Mouse (Mus musculus) liver, embryonic 11.5 days (tissue): ENCODE data around the gene Perm1. TPM values are rescaled to one million over a fixed set of nuclear protein-coding genes. Genes with fewer than 3 reads are reported as not detected.
A peak's percentile ranks its signal among the peaks of the same experiment; 100 is the strongest.

ENCODE experiments used
- ATAC-seq: fragments of 200-750 bp; cut with Nextera tagmentation; replicated peaks from 2 replicates; pipeline ENCODE4 v1.8.0; 2017; ENCODE audit warnings: moderate number of reproducible peaks, mild to moderate bottlenecking, moderate TSS enrichment, moderate library complexity; ENCODE audit not compliant: low FRiP score
- DNase-seq: peaks from one replicate; pipeline ENCODE4 v3.0.0-alpha.2; 2017; ENCODE audit warnings: low spot score
- H3K27ac ChIP-seq: fragments of 300-500 bp; sonication (generic); 2 replicates; pipeline ENCODE4 v1.5.1; 2014; ENCODE audit warnings: mild to moderate bottlenecking, low read depth, low read length, control low read depth
- H3K27me3 ChIP-seq: fragments of 300-500 bp; sonication (generic); replicated peaks from 2 replicates; pipeline ENCODE4 v1.6.1; 2014; ENCODE audit warnings: low read length, mixed read lengths; ENCODE audit not compliant: control insufficient read depth, insufficient read depth
- H3K36me3 ChIP-seq: fragments of 300-500 bp; sonication (generic); 2 replicates; pipeline ENCODE4 v1.6.1; 2014; ENCODE audit warnings: mild to moderate bottlenecking, low read length, moderate library complexity, mixed read lengths; ENCODE audit not compliant: control insufficient read depth, insufficient read depth
- H3K4me1 ChIP-seq: fragments of 300-500 bp; sonication (generic); replicated peaks from 2 replicates; pipeline ENCODE4 v1.6.1; 2014; ENCODE audit warnings: low read length, mixed read lengths; ENCODE audit not compliant: control insufficient read depth, insufficient read depth
- H3K4me2 ChIP-seq: fragments of 300-500 bp; sonication (generic); 2 replicates; pipeline ENCODE4 v1.6.1; 2014; ENCODE audit warnings: mild to moderate bottlenecking, control low read depth, moderate library complexity
- H3K4me3 ChIP-seq: fragments of 300-500 bp; sonication (generic); 2 replicates; pipeline ENCODE4 v1.5.1; 2014; ENCODE audit warnings: low read depth, low read length, control low read depth
- H3K9ac ChIP-seq: fragments of 300-500 bp; sonication (generic); 2 replicates; pipeline ENCODE4 v1.6.1; 2014; ENCODE audit warnings: low read depth, low read length, control low read depth
- H3K9me3 ChIP-seq: fragments of 300-500 bp; sonication (generic); 2 replicates; pipeline ENCODE4 v1.6.1; 2016; ENCODE audit warnings: low read length, inconsistent platforms, mixed read lengths; ENCODE audit not compliant: control insufficient read depth
- WGBS: fragments of 180-500 bp; shearing (Covaris S2); extraction: QIAGEN DNeasy Blood & Tissue Kit; methylation state at CpG from one replicate; pipeline ENCODE4 v1.1.7; 2014; 5-methylcytosine and 5-hydroxymethylcytosine counted together
- polyA plus RNA-seq: library from polyadenylated mRNA; unstranded; fragments of >200 nt; fragmentation: Nextera tagmentation; extraction: Ambion mirVana; gene quantifications from 2 replicates; pipeline ENCODE4 v1.2.1, GENCODE M21; 2014

The Perm1 gene
- polyA plus RNA-seq: 0.25 TPM in 2 replicates

GRCm38 (mm10) chr4:156215649-156216048, at the start of gene Perm1:
Gene Perm1 (plus strand): TSS chr4:156215868.
- WGBS: 66% methylated on average over 4 of the region's 4 CpGs
- ATAC-seq (no peak), DNase-seq (no peak)
- H3K4me2 ChIP-seq: no peak within 1 kb of the TSS
- no peaks in the 10 kb centered on the region for H3K4me1 ChIP-seq
- H3K36me3 ChIP-seq: no peaks in the 10 kb centered on the region
- H3K9me3 ChIP-seq: no peaks in the 10 kb centered on the region
- no peak within 1 kb of the TSS for H3K27ac ChIP-seq
- no peaks in the 10 kb centered on the region; the same call in 1 of the 2 replicates for H3K27me3 ChIP-seq
- H3K9ac ChIP-seq: no peak within 1 kb of the TSS
- H3K4me3 ChIP-seq: no peak within 1 kb of the TSS

- Histone ChIP-seq H3K9me3 (peaks cover 5% of the 10 kb centered on the region), H3K9ac (no peak overlapping the region), H3K4me2 (no peak overlapping the region), H3K27me3 (no peaks in the 10 kb centered on the region), H3K4me3 (no peak overlapping the region), H3K4me1 (no peaks in the 10 kb centered on the region), H3K27ac (no peak overlapping the region), H3K36me3 (peaks cover 21% of the 10 kb centered on the region)
- 84% methylated on average over 9 of the region's 9 CpGs for WGBS
- DNase-seq (no peak), ATAC-seq (no peak)
Observed at GRCm38 (mm10) chr4:156166477-156166876, 49.2 kb upstream of the Perm1 start.

DNA sequence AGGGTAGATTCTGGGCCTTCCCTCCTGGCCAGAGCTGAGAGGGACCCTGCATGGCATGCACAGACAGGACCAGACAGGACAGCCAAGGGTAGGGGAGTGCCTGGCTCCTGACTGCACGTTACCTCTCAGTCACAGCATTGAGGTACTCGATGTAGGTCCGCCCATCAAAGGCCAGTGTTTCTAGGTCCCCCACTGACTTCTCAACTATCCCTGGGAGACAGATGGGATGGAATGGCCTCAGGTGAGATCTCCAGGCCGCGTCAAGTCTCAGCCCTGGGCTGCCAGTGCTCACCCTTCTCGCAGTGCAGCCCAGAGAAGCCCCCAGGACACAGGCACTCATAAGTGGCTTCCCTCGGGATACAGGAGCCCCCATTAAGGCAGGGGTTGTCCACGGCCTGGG, 47.1 kb upstream of the Perm1 start:
- Histone ChIP-seq H3K4me2 (no peak overlapping the region), H3K4me3 (no peak overlapping the region), H3K27me3 (no peaks in the 10 kb centered on the region), H3K9me3 (no peaks in the 10 kb centered on the region), H3K27ac (no peak overlapping the region), H3K9ac (no peak overlapping the region), H3K36me3 (peaks cover 35% of the 10 kb centered on the region), H3K4me1 (no peaks in the 10 kb centered on the region)
- 86% methylated on average over 8 of the region's 8 CpGs for WGBS
- DNase-seq: no peak
- ATAC-seq: no peak

DNA sequence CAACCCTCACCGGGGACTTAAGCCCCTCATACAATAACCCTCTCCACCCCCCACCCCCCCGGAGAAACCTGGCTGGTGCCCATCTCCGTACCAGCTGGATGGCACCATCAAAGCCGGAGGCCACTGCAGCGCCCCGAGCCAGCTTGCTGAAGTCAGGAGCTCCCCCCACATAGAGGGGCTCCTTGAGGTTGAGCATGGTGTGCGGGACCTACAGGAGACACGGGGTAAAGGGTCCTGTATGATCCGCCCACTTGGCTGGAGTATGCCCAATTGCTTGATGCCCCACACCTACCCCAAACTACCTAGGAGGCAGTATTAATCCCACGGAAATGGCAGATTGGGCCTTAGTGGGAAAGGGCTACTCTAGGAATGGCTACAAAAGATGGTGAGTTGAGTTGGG, 46.5 kb upstream of the Perm1 start:
- Histone ChIP-seq H3K9ac (no peak overlapping the region), H3K4me3 (no peak overlapping the region), H3K4me2 (no peak overlapping the region), H3K27ac (no peak overlapping the region), H3K27me3 (no peaks in the 10 kb centered on the region), H3K36me3 (peaks cover 40% of the 10 kb centered on the region), H3K4me1 (no peaks in the 10 kb centered on the region), H3K9me3 (no peaks in the 10 kb centered on the region)
- DNase-seq: no peak
- no peak for ATAC-seq
- 93% methylated on average over 10 of the region's 10 CpGs for WGBS

DNA sequence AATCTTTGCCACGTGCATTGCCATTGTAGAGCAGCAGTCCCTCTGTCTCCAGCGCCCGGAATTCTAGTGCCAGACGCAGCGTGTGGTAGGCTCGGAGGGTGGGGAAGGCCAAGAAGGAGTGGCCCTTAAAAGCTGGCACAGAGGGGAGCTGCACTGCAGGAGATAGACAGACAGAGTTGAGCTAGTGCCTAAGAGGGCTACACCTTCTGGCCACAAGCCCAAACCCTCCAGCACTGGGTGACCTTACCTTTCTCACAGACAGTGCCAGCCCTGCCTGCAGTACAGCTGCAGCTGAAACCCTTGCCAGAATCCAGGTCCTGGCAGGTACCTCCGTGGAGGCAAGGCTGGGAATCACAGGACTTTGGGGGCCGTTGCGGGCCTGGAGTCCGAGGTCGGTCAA, 43.8 kb upstream of the Perm1 start:
- no peak overlapping the region for H3K27ac ChIP-seq
- no peaks in the 10 kb centered on the region for H3K4me1 ChIP-seq
- no peak overlapping the region for H3K4me3 ChIP-seq
- H3K9me3 ChIP-seq: no peaks in the 10 kb centered on the region
- ATAC-seq (no peak), DNase-seq (no peak)
- no peaks in the 10 kb centered on the region for H3K27me3 ChIP-seq
- no peak overlapping the region for H3K9ac ChIP-seq
- H3K36me3 ChIP-seq: peaks cover 61% of the 10 kb centered on the region
- 96% methylated on average over 11 of the region's 11 CpGs for WGBS
- no peak overlapping the region for H3K4me2 ChIP-seq

DNA sequence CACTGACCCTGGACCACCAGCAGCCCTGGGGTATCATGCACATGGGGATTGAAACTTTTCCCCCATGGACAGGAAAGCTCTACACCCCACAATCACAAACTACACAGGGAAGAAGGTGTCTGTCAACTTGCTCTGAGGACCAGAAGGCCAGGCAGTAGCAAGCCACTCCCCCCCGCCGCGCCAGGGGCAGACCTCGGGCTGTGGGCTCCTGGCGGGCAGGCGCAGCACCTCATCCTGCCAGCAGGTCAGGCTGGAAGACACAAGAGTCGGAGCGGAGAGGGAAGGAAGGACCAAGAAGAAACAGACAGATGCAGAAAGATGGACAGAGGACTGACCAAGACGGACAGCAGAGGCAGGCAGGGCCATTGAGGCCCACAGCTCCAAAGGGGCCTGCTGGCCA, 38.0 kb upstream of the Perm1 start:
- Histone ChIP-seq H3K4me1 (no peaks in the 10 kb centered on the region), H3K27me3 (no peaks in the 10 kb centered on the region), H3K9ac (no peak overlapping the region), H3K4me3 (no peak overlapping the region), H3K27ac (no peak overlapping the region), H3K36me3 (peaks cover 55% of the 10 kb centered on the region), H3K9me3 (no peaks in the 10 kb centered on the region), H3K4me2 (no peak overlapping the region)
- DNase-seq (no peak), ATAC-seq (no peak)
- 92% methylated on average over 9 of the region's 9 CpGs for WGBS

DNA sequence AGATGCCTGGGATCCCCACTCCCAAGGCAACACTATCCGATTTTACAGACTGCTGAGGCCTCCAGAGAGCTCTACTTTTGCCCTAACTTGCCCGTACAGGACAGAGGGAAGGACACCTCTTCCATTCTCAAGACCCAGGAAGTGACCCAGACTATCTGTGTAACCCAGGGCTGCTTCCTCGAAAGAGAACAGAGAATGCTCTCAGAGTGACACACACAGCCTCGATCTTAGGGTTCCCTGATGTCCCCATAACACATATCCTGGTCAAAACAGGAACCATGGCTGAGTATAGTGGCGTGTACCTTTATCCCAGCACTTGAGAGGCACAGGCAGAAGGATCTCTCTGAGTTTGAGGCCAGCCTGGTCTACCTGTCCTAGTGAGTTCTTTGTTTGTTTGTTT, 31.9 kb upstream of the Perm1 start:
- DNase-seq (no peak), ATAC-seq (no peak)
- H3K9ac ChIP-seq: no peak overlapping the region
- H3K36me3 ChIP-seq: peaks cover 9% of the 10 kb centered on the region; the same call in 1 of the 2 replicates
- no peaks in the 10 kb centered on the region for H3K9me3 ChIP-seq
- 71% methylated on average over 5 of the region's 5 CpGs for WGBS
- H3K27ac ChIP-seq: no peak overlapping the region
- H3K4me1 ChIP-seq: peaks cover 44% of the 10 kb centered on the region
- H3K4me3 ChIP-seq: no peak overlapping the region
- H3K27me3 ChIP-seq: no peaks in the 10 kb centered on the region
- no peak overlapping the region for H3K4me2 ChIP-seq

- DNase-seq: no peak
- Histone ChIP-seq H3K36me3 (0 out of 2 replicates have a peak, but pooled peaks cover 3% of the 10 kb centered on the region), H3K4me3 (no peak overlapping the region), H3K27ac (no peak overlapping the region), H3K27me3 (no peaks in the 10 kb centered on the region), H3K9ac (peak overlapping the region; percentile 22; the same call in 1 of the 2 replicates), H3K9me3 (no peaks in the 10 kb centered on the region), H3K4me2 (peak overlapping the region; percentile 80), H3K4me1 (peaks cover 51% of the 10 kb centered on the region)
- ATAC-seq: 0 out of 2 replicates have a peak, but pooled peaks have one; percentile 37
- WGBS: 55% methylated on average over 7 of the region's 7 CpGs
Observed at GRCm38 (mm10) chr4:156184291-156184954, 31.2 kb upstream of the Perm1 start.

GRCm38 (mm10) chr4:156185456-156185949, 30.2 kb upstream of the Perm1 start:
- H3K4me3 ChIP-seq: peak overlapping the region; percentile 48
- no peaks in the 10 kb centered on the region for H3K9me3 ChIP-seq
- H3K4me2 ChIP-seq: peak overlapping the region; percentile 80
- DNase-seq (no peak), ATAC-seq (peak; percentile 89)
- 60% methylated on average over 13 of the region's 13 CpGs for WGBS
- 0 out of 2 replicates have a peak, but pooled peaks cover 3% of the 10 kb centered on the region for H3K36me3 ChIP-seq
- no peaks in the 10 kb centered on the region for H3K27me3 ChIP-seq
- H3K4me1 ChIP-seq: peaks cover 60% of the 10 kb centered on the region
- H3K27ac ChIP-seq: peak overlapping the region; percentile 38
- H3K9ac ChIP-seq: peak overlapping the region; percentile 66
